ENCODE assay signal across 8 mouse cellular contexts in the genomic region with DNA sequence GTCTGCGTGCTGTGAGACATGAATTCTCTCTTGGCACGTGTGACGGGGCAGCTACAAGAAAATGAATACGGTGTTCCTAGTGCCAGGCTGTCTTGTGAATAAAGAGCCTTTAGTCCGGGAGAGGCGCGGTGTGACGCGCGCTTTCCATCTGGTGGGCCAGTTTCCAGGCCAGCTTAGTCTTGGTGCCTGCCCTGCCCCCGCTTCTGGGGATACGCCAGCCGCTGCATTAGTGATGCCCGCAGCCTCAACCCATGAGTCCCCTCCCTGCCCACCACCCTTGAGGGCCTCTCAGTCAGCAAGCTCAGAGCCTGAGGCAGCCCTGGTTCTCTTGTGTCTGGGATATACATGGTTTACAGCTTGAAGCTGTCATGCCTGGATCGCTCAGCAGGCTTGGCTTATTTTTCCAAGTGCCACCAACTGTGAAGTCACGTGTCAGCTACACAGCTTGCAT. TPM values are rescaled to one million over a fixed set of nuclear protein-coding genes. Genes with fewer than 3 reads are reported as not detected.
DNase-seq lines count a peak whose midpoint lies in the region; ATAC-seq and TF ChIP-seq lines count a peak whose summit lies in the region.

No protein-coding gene starts in this region.

- peak overlapping the region; percentile 57 for H3K4me2 ChIP-seq in hindbrain, embryonic 16.5 days (ENCODE audit: low read length)

- H3K36me3 ChIP-seq in hindbrain, embryonic 16.5 days (ENCODE audit: control insufficient read depth, insufficient read depth, low read length) = no peaks in the 10 kb centered on the region

- H3K27ac ChIP-seq in cortical plate, adult 2 months (ENCODE audit: insufficient read depth, low read length) = peak overlapping the region; percentile 22
- H3K27ac ChIP-seq in hindbrain, embryonic 16.5 days (ENCODE audit: low read depth, low read length) = peak overlapping the region; percentile 93

- DNase-seq in adrenal gland, postnatal 10 days = peak; percentile 70
- DNase-seq in gastrocnemius, postnatal 10 days = peak; percentile 81
- DNase-seq in left cerebral cortex, adult 11 months (ENCODE audit: low spot score) = peak; percentile 83
- DNase-seq in lung, postnatal 10 days = peak; percentile 64
- peak; percentile 93 to 95 for DNase-seq in right cerebral cortex, postnatal 10 days (ENCODE audit: low spot score in 2 of 2)
- DNase-seq in T-cell, adult 2 months (ENCODE audit: low spot score) = no peak

- H3K4me1 ChIP-seq in cortical plate, adult 2 months (ENCODE audit: control insufficient read depth, insufficient read depth, low read length) = peaks cover 6% of the 10 kb centered on the region
- peaks cover 16% of the 10 kb centered on the region for H3K4me1 ChIP-seq in hindbrain, embryonic 16.5 days (ENCODE audit: control insufficient read depth, insufficient read depth, low read depth, low read length)

- no peak for TF ChIP-seq POLR2A in cortical plate, adult 2 months (IDR thresholded peaks at IDR 0.05; ENCODE audit: extremely low read depth, insufficient read depth, low read length)

- H3K4me3 ChIP-seq in cortical plate, adult 2 months (ENCODE audit: insufficient read depth, low read length) = peak overlapping the region; percentile 9; the same call in 1 of the 2 replicates
- H3K4me3 ChIP-seq in hindbrain, embryonic 16.5 days (ENCODE audit: low read length) = peak overlapping the region; percentile 17

- peak overlapping the region; percentile 51 for H3K9ac ChIP-seq in hindbrain, embryonic 16.5 days (ENCODE audit: low read depth, low read length)

- peak; percentile 95 for ATAC-seq in hindbrain, embryonic 16.5 days

- no peak for TF ChIP-seq CTCF in cortical plate, adult 2 months (IDR thresholded peaks at IDR 0.05; ENCODE audit: extremely low read depth, insufficient read depth, low read length)

- no peaks in the 10 kb centered on the region for H3K27me3 ChIP-seq in hindbrain, embryonic 16.5 days (replicated peaks; ENCODE audit: control insufficient read depth, insufficient read depth, low read length)

- WGBS in hindbrain, embryonic 16.5 days = under 1% methylated on average over 16 of the region's 16 CpGs

- no peaks in the 10 kb centered on the region for H3K9me3 ChIP-seq in hindbrain, embryonic 16.5 days (ENCODE audit: control insufficient read depth, low read length)

RNA-seq across cellular contexts. Expression of gene Fam120a, which starts 48.5 kb away (rescaled TPM):
- 100 to 1,000 TPM; 145 to 150 TPM for total RNA-seq in adrenal gland, postnatal 10 days (2021)
- polyA plus RNA-seq in cortical plate, adult 2 months (2012; rRNA removed) = 80.3 and 81.6 TPM in 2 replicates
- 100 to 1,000 TPM in 1 of 2 experiments, 10 to 100 TPM in 1; 96.4 to 101 TPM for total RNA-seq in gastrocnemius, postnatal 10 days (2021)
- polyA plus RNA-seq in hindbrain, embryonic 16.5 days (2015; fragmentation: Nextera tagmentation; extraction: Ambion mirVana) = 9.8 and 10.9 TPM in 2 replicates
